20 mouse cellular contexts compared by ENCODE assay signal in genomic region chr15:17604402-17604801, GRCm38 (mm10).
DNase-seq lines count a peak whose midpoint lies in the region; ATAC-seq and TF ChIP-seq lines count a peak whose summit lies in the region.
"Had no signal": no experiment of that assay in that cellular context is flagged by ENCODE, and none has a peak within 500 bp of the region (broad histone marks: within the 10 kb centered on the region; RNA-seq: fewer than 3 reads in every experiment).

No protein-coding gene starts in this region.

- no peak overlapping the region for H3K9ac ChIP-seq in hindbrain, postnatal 0 days (replicated peaks; ENCODE audit: low read length)
- H3K9ac ChIP-seq in hindbrain, embryonic 12.5 days, result no peak overlapping the region
- H3K9ac ChIP-seq: kidney, embryonic 15.5 days; limb, embryonic 15.5 days; liver, postnatal 0 days; midbrain, embryonic 13.5 days had no signal

- peak; percentile 11; the same call in 1 of the 2 replicates for TF ChIP-seq CTCF in hindbrain, postnatal 0 days (IDR thresholded peaks at IDR 0.05; ENCODE audit: low read depth)

- no peaks in the 10 kb centered on the region for H3K4me1 ChIP-seq in hindbrain, postnatal 0 days (ENCODE audit: insufficient read depth, low read length)
- no peaks in the 10 kb centered on the region for H3K4me1 ChIP-seq in hindbrain, embryonic 12.5 days
- H3K4me1 ChIP-seq: embryonic facial prominence, embryonic 10.5 days; kidney, embryonic 15.5 days; limb, embryonic 15.5 days; midbrain, embryonic 13.5 days had no signal

- no peak overlapping the region for H3K4me3 ChIP-seq in hindbrain, postnatal 0 days (ENCODE audit: low read length)
- H3K4me3 ChIP-seq in hindbrain, embryonic 12.5 days, result no peak overlapping the region
- H3K4me3 ChIP-seq: embryonic facial prominence, embryonic 10.5 days; kidney, embryonic 15.5 days; limb, embryonic 15.5 days; midbrain, embryonic 13.5 days had no signal

- H3K36me3 ChIP-seq in hindbrain, postnatal 0 days (ENCODE audit: insufficient read depth, low read length), result no peaks in the 10 kb centered on the region
- H3K36me3 ChIP-seq in hindbrain, embryonic 12.5 days, result no peaks in the 10 kb centered on the region
- H3K36me3 ChIP-seq: embryonic facial prominence, embryonic 10.5 days; kidney, embryonic 15.5 days; limb, embryonic 15.5 days; midbrain, embryonic 13.5 days had no signal

- intact Hi-C loops in left cerebral cortex, postnatal 4 days (cut with DNase I), result no loop called here
- intact Hi-C loops in left cerebral cortex, postnatal 36 days (cut with DNase I), result no loop called here

- H3K27ac ChIP-seq in hindbrain, postnatal 0 days, result no peak overlapping the region
- H3K27ac ChIP-seq in hindbrain, embryonic 12.5 days, result no peak overlapping the region
- H3K27ac ChIP-seq: embryonic facial prominence, embryonic 10.5 days; kidney, embryonic 15.5 days; limb, embryonic 15.5 days; midbrain, embryonic 13.5 days had no signal

- H3K9me3 ChIP-seq in hindbrain, postnatal 0 days (ENCODE audit: low read length), result no peaks in the 10 kb centered on the region
- H3K9me3 ChIP-seq in hindbrain, embryonic 12.5 days (replicated peaks), result no peaks in the 10 kb centered on the region
- H3K9me3 ChIP-seq: embryonic facial prominence, embryonic 10.5 days; kidney, embryonic 15.5 days; limb, embryonic 15.5 days; midbrain, embryonic 13.5 days had no signal

- peak; percentile 11 for DNase-seq in hindbrain, postnatal 0 days (ENCODE audit: low spot score)
- DNase-seq in left cerebral cortex, postnatal 4 days, result peak; percentile 29
- DNase-seq in left cerebral cortex, postnatal 36 days (ENCODE audit: low spot score in 2 of 2), result no peak
- DNase-seq in A20 (ENCODE audit: low read depth, low spot score) (peak; percentile 72), MEL-GATA-1-ER (ENCODE audit: extremely low read depth, low read depth) (peak; percentile 43)
- no peak for DNase-seq in urinary bladder, postnatal 25 days (ENCODE audit: low spot score)
- DNase-seq: cerebellum, adult 8-10 months; heart, adult 18-20 months; liver, postnatal 0 days; lung, postnatal 4 days; thymus, postnatal 14 days had no signal

- WGBS in hindbrain, postnatal 0 days, result 58% methylated on average over 1 of the region's 1 CpGs
- WGBS in hindbrain, embryonic 12.5 days, result 71% methylated on average over 1 of the region's 1 CpGs

- no peak overlapping the region for H3K4me2 ChIP-seq in hindbrain, postnatal 0 days (ENCODE audit: low read depth, low read length)
- no peak overlapping the region for H3K4me2 ChIP-seq in hindbrain, embryonic 12.5 days (replicated peaks)
- H3K4me2 ChIP-seq: kidney, embryonic 15.5 days; limb, embryonic 15.5 days; midbrain, embryonic 13.5 days had no signal

- ATAC-seq in hindbrain, postnatal 0 days, result no peak
- no peak for ATAC-seq in hindbrain, embryonic 12.5 days (ENCODE audit: low FRiP score)
- ATAC-seq: activated CD4-positive, CD25-positive, alpha-beta regulatory T cell, adult 4 months; forebrain, embryonic 16.5 days; hindbrain, embryonic 16.5 days; liver, postnatal 0 days; midbrain, embryonic 13.5 days had no signal

- H3K27me3 ChIP-seq in hindbrain, postnatal 0 days (ENCODE audit: insufficient read depth, low read length), result no peaks in the 10 kb centered on the region
- no peaks in the 10 kb centered on the region for H3K27me3 ChIP-seq in hindbrain, embryonic 12.5 days
- H3K27me3 ChIP-seq: CH12.LX; kidney, embryonic 15.5 days; limb, embryonic 15.5 days; midbrain, embryonic 13.5 days had no signal

Comparison
In these comparisons a context has a peak if more than half of its experiments do, and no peak if none do; other contexts are left out.
1. DNase-seq: peak in hindbrain, postnatal 0 days (single experiment), left cerebral cortex, postnatal 4 days (single experiment), A20 (single experiment) and MEL-GATA-1-ER (single experiment); none in left cerebral cortex, postnatal 36 days (0 of 2) and urinary bladder, postnatal 25 days (single experiment).